Mouse (Mus musculus): ENCODE results near the gene Nsun2. TPM values are rescaled to one million over a fixed set of nuclear protein-coding genes. Genes with fewer than 3 reads are reported as not detected.
"Not testable (repeated sequence)": the region's sequence is repeated elsewhere in the genome, so short reads cannot be mapped to it uniquely, and the experiment has no call there.

The Nsun2 gene
- polyA plus RNA-seq, 1 experiment = 28.7 TPM

GRCm38 (mm10) chr13:69559291-69559961, 25.9 kb downstream of the Nsun2 start:
- DNase-seq = no peak
- H3K4me3 ChIP-seq (replicated peaks; ENCODE audit: extremely low read depth, low read depth, low read length) = no peak overlapping the region
- 46% methylated on average over 13 of the region's 13 CpGs for WGBS
- H3K4me1 ChIP-seq (ENCODE audit: control insufficient read depth, insufficient read depth, low read length) = no peaks in the 10 kb centered on the region
- no peak for TF ChIP-seq CTCF (IDR thresholded peaks at IDR 0.05; ENCODE audit: insufficient read depth, low read length)
- TF ChIP-seq POLR2A (IDR thresholded peaks at IDR 0.05; ENCODE audit: borderline replicate concordance, extremely low read depth, low read depth, low read length) = no peak

DNA sequence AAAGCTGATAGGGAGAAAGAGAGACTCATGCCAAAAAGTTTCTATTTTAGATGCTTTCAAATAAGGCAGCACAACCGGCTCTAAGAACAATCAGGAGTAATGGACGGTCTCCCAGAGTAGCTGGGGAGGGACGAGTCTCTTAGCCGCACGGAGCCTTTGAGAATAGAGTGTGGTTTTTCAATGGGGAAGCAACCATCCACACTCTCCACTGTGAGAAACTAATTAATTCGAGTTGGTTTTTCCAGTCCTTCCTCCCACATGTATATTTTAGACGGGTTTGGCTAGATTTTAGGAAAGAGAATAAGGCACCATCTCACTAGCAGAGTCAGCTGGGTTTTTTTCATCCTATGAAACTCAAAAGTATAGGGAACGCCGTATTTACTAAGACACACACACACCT, 28.5 kb downstream of the Nsun2 start:
- no peak for DNase-seq
- Histone ChIP-seq H3K4me1 (ENCODE audit: control insufficient read depth, insufficient read depth, low read length) (no peaks in the 10 kb centered on the region), H3K4me3 (replicated peaks; ENCODE audit: extremely low read depth, low read depth, low read length) (no peak overlapping the region)
- 82% methylated on average over 9 of the region's 9 CpGs for WGBS
- TF ChIP-seq CTCF (IDR thresholded peaks at IDR 0.05; ENCODE audit: insufficient read depth, low read length) = no peak
- TF ChIP-seq POLR2A (IDR thresholded peaks at IDR 0.05; ENCODE audit: borderline replicate concordance, extremely low read depth, low read depth, low read length) = no peak

DNA sequence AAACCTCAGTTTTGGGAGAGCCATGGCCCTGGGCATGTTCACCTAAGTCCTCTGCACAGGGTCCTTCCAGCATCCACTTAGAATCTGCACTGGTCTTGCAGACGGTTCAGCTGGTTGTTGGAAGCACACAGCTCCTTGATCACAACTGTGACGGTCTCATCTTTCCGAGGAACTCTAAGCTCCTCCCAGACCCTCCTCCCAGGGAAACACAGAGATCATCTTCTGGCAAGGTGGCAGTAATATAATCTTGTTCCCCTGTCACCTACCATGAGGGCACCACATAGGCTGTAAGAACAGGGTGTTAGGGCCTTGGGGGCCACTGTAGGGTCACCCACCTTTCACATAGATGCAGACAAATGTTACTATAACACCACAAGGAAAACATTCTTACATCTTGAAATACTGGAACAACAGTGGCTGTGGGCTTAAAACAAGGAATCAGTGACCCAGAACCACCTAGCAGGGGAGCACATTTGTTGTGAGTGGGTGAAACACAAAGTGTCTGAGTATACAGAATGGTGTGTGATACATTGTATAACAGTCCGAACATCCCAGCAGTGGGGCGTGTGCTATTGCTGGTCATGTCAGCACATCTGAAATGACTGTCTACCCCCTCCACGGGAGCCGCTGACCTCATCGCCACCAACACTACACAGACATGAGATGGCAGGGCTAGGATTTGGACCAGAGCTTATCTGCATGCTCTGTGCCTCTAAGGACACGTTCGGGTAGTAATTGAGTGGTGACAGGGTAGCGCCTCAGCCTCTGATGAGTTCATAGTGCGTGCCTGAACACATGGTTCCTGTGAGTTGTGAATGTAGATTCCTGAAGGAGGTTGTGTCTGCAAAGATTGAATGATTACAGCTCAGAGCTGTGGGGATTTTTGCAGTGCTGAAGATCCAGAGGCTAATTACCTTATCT, 29.4 kb downstream of the Nsun2 start:
- no peak for DNase-seq

GRCm38 (mm10) chr13:69563905-69564304, 30.4 kb downstream of the Nsun2 start:
- Histone ChIP-seq H3K4me1 (ENCODE audit: control insufficient read depth, insufficient read depth, low read length) (no peaks in the 10 kb centered on the region), H3K4me3 (replicated peaks; ENCODE audit: extremely low read depth, low read depth, low read length) (no peak overlapping the region)
- 54% methylated on average over 3 of the region's 3 CpGs for WGBS
- TF ChIP-seq POLR2A (IDR thresholded peaks at IDR 0.05; ENCODE audit: borderline replicate concordance, extremely low read depth, low read depth, low read length) (no peak), CTCF (IDR thresholded peaks at IDR 0.05; ENCODE audit: insufficient read depth, low read length) (no peak)
- DNase-seq = no peak

More for the DNA sequence above, 29.4 kb downstream of the Nsun2 start:
- Histone ChIP-seq H3K4me1 (ENCODE audit: control insufficient read depth, insufficient read depth, low read length) (no peaks in the 10 kb centered on the region), H3K4me3 (replicated peaks; ENCODE audit: extremely low read depth, low read depth, low read length) (no peak overlapping the region)
- 65% methylated on average over 12 of the region's 12 CpGs for WGBS
- no peak for TF ChIP-seq POLR2A (IDR thresholded peaks at IDR 0.05; ENCODE audit: borderline replicate concordance, extremely low read depth, low read depth, low read length)
- no peak for TF ChIP-seq CTCF (IDR thresholded peaks at IDR 0.05; ENCODE audit: insufficient read depth, low read length)

DNA sequence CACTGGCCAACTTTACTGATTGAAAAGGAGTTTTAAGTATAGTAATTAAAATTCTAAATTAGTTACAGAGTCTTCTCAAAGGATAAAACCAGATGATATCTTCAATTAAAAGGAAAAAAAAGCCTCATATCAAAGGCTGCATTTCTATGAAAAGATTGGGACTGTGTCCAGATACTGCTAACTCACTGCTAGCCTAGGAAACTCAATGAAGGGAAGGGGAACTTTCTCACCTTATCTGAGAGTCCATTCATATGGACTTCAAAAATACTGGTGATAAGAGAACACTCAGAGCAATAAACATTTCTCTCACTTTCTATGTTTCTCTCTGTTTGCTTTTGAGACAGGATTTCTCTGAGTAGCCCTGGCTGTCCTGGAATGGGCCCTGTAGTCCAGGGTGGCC, 31.0 kb downstream of the Nsun2 start:
- Histone ChIP-seq H3K4me1 (ENCODE audit: control insufficient read depth, insufficient read depth, low read length) (no peaks in the 10 kb centered on the region), H3K4me3 (replicated peaks; ENCODE audit: extremely low read depth, low read depth, low read length) (no peak overlapping the region)
- no peak for DNase-seq
- TF ChIP-seq CTCF (IDR thresholded peaks at IDR 0.05; ENCODE audit: insufficient read depth, low read length) (no peak), POLR2A (IDR thresholded peaks at IDR 0.05; ENCODE audit: borderline replicate concordance, extremely low read depth, low read depth, low read length) (no peak)

GRCm38 (mm10) chr13:69565401-69565800, 31.9 kb downstream of the Nsun2 start:
- WGBS = 95% methylated on average over 4 of the region's 4 CpGs
- not testable (repeated sequence) for H3K4me3 ChIP-seq (replicated peaks; ENCODE audit: extremely low read depth, low read depth, low read length); H3K4me1 ChIP-seq (ENCODE audit: control insufficient read depth, insufficient read depth, low read length); DNase-seq

GRCm38 (mm10) chr13:69569201-69569600, 35.7 kb downstream of the Nsun2 start:
- WGBS = 80% methylated on average over 9 of the region's 9 CpGs
- no peak for TF ChIP-seq CTCF (IDR thresholded peaks at IDR 0.05; ENCODE audit: insufficient read depth, low read length)
- TF ChIP-seq POLR2A (IDR thresholded peaks at IDR 0.05; ENCODE audit: borderline replicate concordance, extremely low read depth, low read depth, low read length) = no peak
- H3K4me1 ChIP-seq (ENCODE audit: control insufficient read depth, insufficient read depth, low read length) = no peaks in the 10 kb centered on the region
- no peak overlapping the region for H3K4me3 ChIP-seq (replicated peaks; ENCODE audit: extremely low read depth, low read depth, low read length)
- DNase-seq = no peak

GRCm38 (mm10) chr13:69572594-69572993, 39.0 kb downstream of the Nsun2 start:
- no peak for TF ChIP-seq POLR2A (IDR thresholded peaks at IDR 0.05; ENCODE audit: borderline replicate concordance, extremely low read depth, low read depth, low read length)
- TF ChIP-seq CTCF (IDR thresholded peaks at IDR 0.05; ENCODE audit: insufficient read depth, low read length) = no peak
- 91% methylated on average over 3 of the region's 3 CpGs for WGBS
- DNase-seq = no peak
- Histone ChIP-seq H3K4me3 (replicated peaks; ENCODE audit: extremely low read depth, low read depth, low read length) (no peak overlapping the region), H3K4me1 (ENCODE audit: control insufficient read depth, insufficient read depth, low read length) (no peaks in the 10 kb centered on the region)

DNA sequence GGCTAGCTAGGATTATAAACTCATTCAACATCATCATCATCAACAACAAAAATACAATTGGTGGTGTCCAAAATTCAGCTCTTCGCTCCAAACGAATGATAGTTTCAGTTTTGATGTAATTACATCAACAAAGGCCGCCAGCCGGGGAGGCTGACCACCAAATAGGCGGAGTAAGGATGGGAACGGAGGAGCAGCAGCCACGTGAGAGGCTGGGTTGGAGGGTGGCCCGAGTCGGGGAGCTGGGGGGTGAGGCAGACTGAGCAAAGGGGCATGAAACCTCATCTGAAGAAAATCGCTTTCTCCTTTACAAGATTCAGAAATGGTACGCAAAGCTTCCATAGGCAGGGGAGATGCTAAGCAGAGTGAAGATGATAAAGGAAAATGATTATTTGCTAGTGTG, 43.1 kb downstream of the Nsun2 start:
- WGBS = 57% methylated on average over 11 of the region's 11 CpGs
- TF ChIP-seq POLR2A (IDR thresholded peaks at IDR 0.05; ENCODE audit: borderline replicate concordance, extremely low read depth, low read depth, low read length) (no peak), CTCF (IDR thresholded peaks at IDR 0.05; ENCODE audit: insufficient read depth, low read length) (no peak)
- H3K4me1 ChIP-seq (ENCODE audit: control insufficient read depth, insufficient read depth, low read length) = no peaks in the 10 kb centered on the region
- H3K4me3 ChIP-seq (replicated peaks; ENCODE audit: extremely low read depth, low read depth, low read length) = no peak overlapping the region
- DNase-seq = no peak

Data from lung, adult 2 months (tissue).